Mouse (Mus musculus): ENCODE measurements around the gene Ccm2.
A peak's percentile ranks its signal among the peaks of the same experiment; 100 is the strongest.

Ccm2 gene

GRCm38 (mm10) chr11:6605491-6606399 lies 59.1 kb downstream of the Ccm2 start, which contains the start of gene Nacad:
Gene Nacad (minus strand): TSS chr11:6606053.
- DNase-seq, result peak; percentile 77

GRCm38 (mm10) chr11:6615250-6616205 lies 68.8 kb downstream of the Ccm2 start:
- DNase-seq, result no peak

- no peak for DNase-seq
Observed at GRCm38 (mm10) chr11:6623704-6624103, 77.0 kb downstream of the Ccm2 start.

- no peak for DNase-seq
Observed at GRCm38 (mm10) chr11:6624619-6625382, 78.1 kb downstream of the Ccm2 start.

- peak; percentile 93 for DNase-seq
Observed at GRCm38 (mm10) chr11:6625478-6626387, 79.0 kb downstream of the Ccm2 start, which contains the start of gene Tbrg4. Gene Tbrg4 (minus strand): TSS chr11:6626067.

DNA sequence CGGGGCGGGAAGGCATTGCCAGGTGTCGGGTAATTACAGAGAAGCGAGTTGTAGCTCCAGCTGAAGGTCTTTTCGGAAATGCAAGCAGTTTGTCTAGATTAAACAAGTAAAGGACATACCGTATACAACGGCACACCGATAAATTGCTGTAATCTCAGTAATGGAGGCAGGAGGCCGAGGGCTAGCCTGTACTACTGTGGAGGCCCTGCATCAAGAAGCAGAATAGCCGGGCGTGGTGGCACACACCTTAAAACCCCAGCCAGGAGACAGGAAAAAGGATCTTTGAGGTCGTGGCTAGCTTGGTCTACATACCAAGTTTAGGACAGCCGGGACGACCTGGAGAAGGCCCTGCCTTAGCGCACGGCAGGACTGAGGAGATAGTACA lies 79.7 kb downstream of the Ccm2 start:
- DNase-seq, result no peak

GRCm38 (mm10) chr11:6627731-6628130 lies 81.0 kb downstream of the Ccm2 start:
- DNase-seq, result no peak

- DNase-seq, result peak; percentile 45
Observed at GRCm38 (mm10) chr11:6628568-6628967, 81.9 kb downstream of the Ccm2 start.

GRCm38 (mm10) chr11:6629655-6630054 lies 83.0 kb downstream of the Ccm2 start:
- DNase-seq, result no peak

DNA sequence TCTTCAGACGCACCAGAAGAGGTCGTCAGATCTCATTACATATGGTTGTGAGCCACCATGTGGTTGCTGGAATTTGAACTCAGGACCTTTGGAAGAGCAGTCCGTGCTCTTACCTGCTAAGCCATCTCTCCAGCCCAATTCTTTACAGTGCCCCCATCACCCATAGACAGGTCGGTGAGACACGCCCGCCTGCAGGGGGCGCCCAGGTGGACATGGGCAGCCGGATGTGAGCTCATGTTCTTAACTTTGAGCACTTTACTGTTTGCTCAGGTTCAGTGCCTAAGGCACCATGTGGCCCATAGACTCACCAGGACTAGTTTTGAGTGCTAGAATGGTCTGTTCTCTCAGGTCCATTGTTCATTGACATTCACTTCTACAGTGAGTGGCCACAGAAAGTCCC lies 89.5 kb downstream of the Ccm2 start:
- DNase-seq, result no peak

DNA sequence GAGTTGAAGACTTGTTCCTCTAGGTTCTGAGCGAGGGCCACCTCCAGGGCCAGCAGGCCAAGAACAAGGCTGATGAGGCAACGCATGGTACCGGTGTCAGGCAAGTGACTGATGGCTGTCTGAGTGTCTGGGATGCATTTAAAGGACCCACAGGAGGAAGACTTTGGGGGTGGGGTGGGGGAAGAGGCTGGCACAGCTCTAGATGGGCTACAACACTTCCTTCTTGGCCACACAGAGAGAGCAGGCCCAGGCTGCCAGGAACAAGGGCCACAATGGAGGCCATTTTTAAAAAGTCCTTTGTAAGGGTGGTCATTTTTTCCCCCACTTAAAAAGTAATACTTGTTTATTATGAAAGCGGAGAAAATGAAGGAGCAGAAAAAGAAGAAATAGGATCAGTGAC lies 91.8 kb downstream of the Ccm2 start, which contains the start of gene Wap:
TSS of gene Wap (minus strand) at position 101 of the 400 bp plus-strand sequence.
- no peak for DNase-seq

- DNase-seq, result no peak
Observed at GRCm38 (mm10) chr11:6639072-6639471, 92.4 kb downstream of the Ccm2 start.

- DNase-seq, result no peak
Observed at GRCm38 (mm10) chr11:6644566-6644965, 97.9 kb downstream of the Ccm2 start.
